Comparison of ENCODE assay signal across 8 mouse cellular contexts in genomic region chr9:79716496-79716895, GRCm38 (mm10). TPM values are rescaled to one million over a fixed set of nuclear protein-coding genes. Genes with fewer than 3 reads are reported as not detected.
DNase-seq lines count a peak whose midpoint lies in the region; ATAC-seq and TF ChIP-seq lines count a peak whose summit lies in the region.

No protein-coding gene starts in this region.

- TF ChIP-seq CTCF in forebrain, postnatal 0 days (IDR thresholded peaks at IDR 0.05; ENCODE audit: low read depth) = no peak

- no peak for DNase-seq in kidney, postnatal 14 days
- peak; percentile 27 for DNase-seq in embryonic facial prominence, embryonic 11.5 days (ENCODE audit: low spot score)
- DNase-seq in forebrain, postnatal 0 days = peak; percentile 50
- DNase-seq in thymus, postnatal 4 days = no peak
- no peak for DNase-seq in liver, embryonic 11.5 days (ENCODE audit: low spot score)
- no peak for DNase-seq in right cerebral cortex, adult 18-20 months

- no peaks in the 10 kb centered on the region for H3K36me3 ChIP-seq in kidney, embryonic 15.5 days
- no peaks in the 10 kb centered on the region for H3K36me3 ChIP-seq in embryonic facial prominence, embryonic 11.5 days (replicated peaks; ENCODE audit: control insufficient read depth, insufficient read depth, low read depth, low read length)
- no peaks in the 10 kb centered on the region for H3K36me3 ChIP-seq in forebrain, postnatal 0 days (ENCODE audit: insufficient read depth)
- no peaks in the 10 kb centered on the region for H3K36me3 ChIP-seq in midbrain, embryonic 15.5 days (replicated peaks)
- H3K36me3 ChIP-seq in liver, embryonic 11.5 days (ENCODE audit: control insufficient read depth, insufficient read depth, low read length) = no peaks in the 10 kb centered on the region

- no peak for ATAC-seq in kidney, embryonic 15.5 days (replicated peaks; ENCODE audit: low FRiP score)
- ATAC-seq in embryonic facial prominence, embryonic 11.5 days (replicated peaks; ENCODE audit: insufficient number of reproducible peaks, low FRiP score, low TSS enrichment, low read depth) = no peak
- ATAC-seq in forebrain, postnatal 0 days = no peak
- no peak for ATAC-seq in midbrain, embryonic 15.5 days (replicated peaks)
- no peak for ATAC-seq in liver, embryonic 11.5 days (replicated peaks; ENCODE audit: low FRiP score)

- no peak overlapping the region for H3K27ac ChIP-seq in kidney, embryonic 15.5 days
- H3K27ac ChIP-seq in embryonic facial prominence, embryonic 11.5 days (replicated peaks; ENCODE audit: low read depth, low read length) = no peak overlapping the region
- no peak overlapping the region for H3K27ac ChIP-seq in forebrain, postnatal 0 days (ENCODE audit: low read depth, low read length)
- no peak overlapping the region for H3K27ac ChIP-seq in midbrain, embryonic 15.5 days
- no peak overlapping the region for H3K27ac ChIP-seq in liver, embryonic 11.5 days (ENCODE audit: low read depth, low read length)

- peaks cover 39% of the 10 kb centered on the region for H3K27me3 ChIP-seq in kidney, embryonic 15.5 days
- H3K27me3 ChIP-seq in embryonic facial prominence, embryonic 11.5 days (ENCODE audit: control insufficient read depth, insufficient read depth, low read length) = peaks cover 10% of the 10 kb centered on the region
- peaks cover 33% of the 10 kb centered on the region for H3K27me3 ChIP-seq in forebrain, postnatal 0 days (ENCODE audit: insufficient read depth, low read length)
- H3K27me3 ChIP-seq in midbrain, embryonic 15.5 days (replicated peaks) = peaks cover 31% of the 10 kb centered on the region
- peaks cover 43% of the 10 kb centered on the region for H3K27me3 ChIP-seq in liver, embryonic 11.5 days (replicated peaks; ENCODE audit: control insufficient read depth, insufficient read depth, low read length)

- no peak overlapping the region for H3K9ac ChIP-seq in kidney, embryonic 15.5 days
- H3K9ac ChIP-seq in embryonic facial prominence, embryonic 11.5 days (replicated peaks; ENCODE audit: low read length) = no peak overlapping the region
- 0 out of 2 replicates have a peak overlapping the region, but pooled peaks have one; percentile 10 for H3K9ac ChIP-seq in forebrain, postnatal 0 days
- H3K9ac ChIP-seq in midbrain, embryonic 15.5 days = no peak overlapping the region
- H3K9ac ChIP-seq in liver, embryonic 11.5 days (ENCODE audit: low read depth, low read length) = no peak overlapping the region

- peak overlapping the region; percentile 55 for H3K4me3 ChIP-seq in kidney, embryonic 15.5 days (replicated peaks)
- H3K4me3 ChIP-seq in embryonic facial prominence, embryonic 11.5 days (ENCODE audit: low read depth, low read length) = 0 out of 2 replicates have a peak overlapping the region, but pooled peaks have one; percentile 3
- peak overlapping the region; percentile 44 for H3K4me3 ChIP-seq in forebrain, postnatal 0 days (ENCODE audit: low read depth, low read length)
- peak overlapping the region; percentile 54; the same call in 1 of the 2 replicates for H3K4me3 ChIP-seq in midbrain, embryonic 15.5 days
- H3K4me3 ChIP-seq in liver, embryonic 11.5 days (ENCODE audit: low read depth, low read length) = no peak overlapping the region

- no peaks in the 10 kb centered on the region for H3K9me3 ChIP-seq in kidney, embryonic 15.5 days (replicated peaks)
- no peaks in the 10 kb centered on the region for H3K9me3 ChIP-seq in embryonic facial prominence, embryonic 11.5 days (replicated peaks; ENCODE audit: control insufficient read depth, low read length)
- no peaks in the 10 kb centered on the region for H3K9me3 ChIP-seq in forebrain, postnatal 0 days (ENCODE audit: low read length)
- H3K9me3 ChIP-seq in midbrain, embryonic 15.5 days = no peaks in the 10 kb centered on the region
- no peaks in the 10 kb centered on the region for H3K9me3 ChIP-seq in liver, embryonic 11.5 days (ENCODE audit: control insufficient read depth, low read length)

- H3K4me2 ChIP-seq in kidney, embryonic 15.5 days = peak overlapping the region; percentile 90
- peak overlapping the region; percentile 13; the same call in 1 of the 2 replicates for H3K4me2 ChIP-seq in embryonic facial prominence, embryonic 11.5 days (ENCODE audit: low read depth, low read length)
- H3K4me2 ChIP-seq in forebrain, postnatal 0 days (ENCODE audit: low read depth) = peak overlapping the region; percentile 87
- peak overlapping the region; percentile 95 for H3K4me2 ChIP-seq in midbrain, embryonic 15.5 days
- H3K4me2 ChIP-seq in liver, embryonic 11.5 days = no peak overlapping the region

- WGBS in kidney, embryonic 15.5 days = 34% methylated on average over 5 of the region's 5 CpGs
- 36% methylated on average over 5 of the region's 5 CpGs for WGBS in embryonic facial prominence, embryonic 11.5 days
- 14% methylated on average over 5 of the region's 5 CpGs for WGBS in forebrain, postnatal 0 days
- 37% methylated on average over 5 of the region's 5 CpGs for WGBS in midbrain, embryonic 15.5 days
- WGBS in liver, embryonic 11.5 days = 48% methylated on average over 5 of the region's 5 CpGs

- peaks cover 60% of the 10 kb centered on the region for H3K4me1 ChIP-seq in kidney, embryonic 15.5 days
- peaks cover 2% of the 10 kb centered on the region; the same call in 1 of the 2 replicates for H3K4me1 ChIP-seq in embryonic facial prominence, embryonic 11.5 days (ENCODE audit: control insufficient read depth, insufficient read depth, low read length)
- H3K4me1 ChIP-seq in forebrain, postnatal 0 days (ENCODE audit: insufficient read depth) = peaks cover 22% of the 10 kb centered on the region; the same call in 1 of the 2 replicates
- peaks cover 55% of the 10 kb centered on the region for H3K4me1 ChIP-seq in midbrain, embryonic 15.5 days
- 0 out of 2 replicates have a peak, but pooled peaks cover 4% of the 10 kb centered on the region for H3K4me1 ChIP-seq in liver, embryonic 11.5 days (replicated peaks; ENCODE audit: control insufficient read depth, insufficient read depth, low read length)

RNA-seq across cellular contexts. Expression of gene Col12a1, which starts 2.1 kb away (rescaled TPM):
- 30.5 and 33.5 TPM in 2 replicates for polyA plus RNA-seq in kidney, embryonic 15.5 days (2015; fragmentation: Nextera tagmentation; extraction: Ambion mirVana)
- polyA plus RNA-seq in embryonic facial prominence, embryonic 11.5 days (2014; fragmentation: Nextera tagmentation; extraction: Ambion mirVana) = 25.1 and 28.2 TPM in 2 replicates
- 12.4 and 29.8 TPM in 2 replicates for total RNA-seq in forebrain, postnatal 0 days (2014; rRNA removed)
- polyA plus RNA-seq in forebrain, postnatal 0 days (2015; fragmentation: Nextera tagmentation; extraction: Ambion mirVana) = 5.2 and 7.0 TPM in 2 replicates
- 4.8 and 5.6 TPM in 2 replicates for polyA plus RNA-seq in midbrain, embryonic 15.5 days (2015; fragmentation: Nextera tagmentation; extraction: Ambion mirVana)
- polyA plus RNA-seq in liver, embryonic 11.5 days (2014; fragmentation: Nextera tagmentation; extraction: Ambion mirVana) = 4.2 TPM in 2 replicates

RNA-seq across cellular contexts. Expression of gene Cox7a2, which starts 43.2 kb away (rescaled TPM):
- polyA plus RNA-seq in kidney, embryonic 15.5 days (2015; fragmentation: Nextera tagmentation; extraction: Ambion mirVana) = 718 and 798 TPM in 2 replicates
- polyA plus RNA-seq in embryonic facial prominence, embryonic 11.5 days (2014; fragmentation: Nextera tagmentation; extraction: Ambion mirVana) = 609 and 634 TPM in 2 replicates
- total RNA-seq in forebrain, postnatal 0 days (2014; rRNA removed) = 435 and 605 TPM in 2 replicates
- 956 and 1,227 TPM in 2 replicates for polyA plus RNA-seq in forebrain, postnatal 0 days (2015; fragmentation: Nextera tagmentation; extraction: Ambion mirVana)
- polyA plus RNA-seq in midbrain, embryonic 15.5 days (2015; fragmentation: Nextera tagmentation; extraction: Ambion mirVana) = 735 and 766 TPM in 2 replicates
- 708 and 720 TPM in 2 replicates for polyA plus RNA-seq in liver, embryonic 11.5 days (2014; fragmentation: Nextera tagmentation; extraction: Ambion mirVana)

Comparison
In these comparisons a context has a peak if more than half of its experiments do, and no peak if none do; other contexts are left out.
1. DNase-seq: peak in embryonic facial prominence, embryonic 11.5 days (single experiment) and forebrain, postnatal 0 days (single experiment); none in kidney, postnatal 14 days (single experiment), thymus, postnatal 4 days (single experiment), liver, embryonic 11.5 days (single experiment) and right cerebral cortex, adult 18-20 months (single experiment).